Mouse (Mus musculus) stomach, postnatal 0 days (tissue): ENCODE data around the gene Efna5. TPM values are rescaled to one million over a fixed set of nuclear protein-coding genes. Genes with fewer than 3 reads are reported as not detected.

Source experiments
- ATAC-seq: fragments of 200-750 bp; cut with Nextera tagmentation; 2 replicates; pipeline ENCODE4 v1.8.0; 2017; ENCODE audit not compliant: low FRiP score, low TSS enrichment
- DNase-seq: peaks from one replicate; pipeline ENCODE4 v3.0.0-alpha.2; 2016; ENCODE audit warnings: low spot score
- H3K27ac ChIP-seq: fragments of 300-500 bp; sonication (generic); replicated peaks from 2 replicates; pipeline ENCODE4 v1.5.1; 2014; ENCODE audit warnings: mild to moderate bottlenecking, control low read depth
- H3K27me3 ChIP-seq: fragments of 300-500 bp; sonication (generic); 2 replicates; pipeline ENCODE4 v1.6.1; 2014; ENCODE audit warnings: low read length; ENCODE audit not compliant: control insufficient read depth, insufficient read depth
- H3K36me3 ChIP-seq: fragments of 300-500 bp; sonication (generic); 2 replicates; pipeline ENCODE4 v1.6.1; 2014; ENCODE audit warnings: low read length, mixed read lengths; ENCODE audit not compliant: control insufficient read depth, insufficient read depth
- H3K4me1 ChIP-seq: fragments of 300-500 bp; sonication (generic); replicated peaks from 2 replicates; pipeline ENCODE4 v1.6.1; 2014; ENCODE audit warnings: antibody characterized with exemption; ENCODE audit not compliant: control insufficient read depth, insufficient read depth
- H3K4me2 ChIP-seq: fragments of 300-500 bp; sonication (generic); replicated peaks from 2 replicates; pipeline ENCODE4 v1.6.1; 2014; ENCODE audit warnings: low read depth, mild to moderate bottlenecking, control low read depth, moderate library complexity
- H3K4me3 ChIP-seq: fragments of 300-500 bp; sonication (generic); 2 replicates; pipeline ENCODE4 v1.5.1; 2014; ENCODE audit warnings: low read depth, low read length, control low read depth
- H3K9ac ChIP-seq: fragments of 300-500 bp; sonication (generic); 2 replicates; pipeline ENCODE4 v1.6.1; 2014; ENCODE audit warnings: mild to moderate bottlenecking, low read length, control low read depth, mixed read lengths
- H3K9me3 ChIP-seq: fragments of 300-500 bp; sonication (generic); 2 replicates; pipeline ENCODE4 v1.6.1; 2016; ENCODE audit warnings: low read length; ENCODE audit not compliant: control insufficient read depth
- CTCF ChIP-seq: IDR thresholded peaks from 2 replicates; pipeline ENCODE4 v1.5.1; 2016; ENCODE audit warnings: antibody characterized with exemption, low read depth, mild to moderate bottlenecking, moderate library complexity
- EP300 ChIP-seq: optimal IDR thresholded peaks from 2 replicates; pipeline ENCODE3; 2016; ENCODE audit warnings: antibody characterized with exemption
- WGBS: fragments of 180-500 bp; shearing (Covaris S2); extraction: QIAGEN DNeasy Blood & Tissue Kit; methylation state at CpG from one replicate; pipeline ENCODE4 v1.1.7; 2014; 5-methylcytosine and 5-hydroxymethylcytosine counted together
- polyA plus RNA-seq: library from polyadenylated mRNA; unstranded; fragments of >200 nt; fragmentation: Nextera tagmentation; extraction: Ambion mirVana; gene quantifications from 2 replicates; pipeline ENCODE4 v1.2.1, GENCODE M21; 2015

Efna5 gene
- polyA plus RNA-seq, 1 experiment from 2014 or later = 23.9 TPM

DNA sequence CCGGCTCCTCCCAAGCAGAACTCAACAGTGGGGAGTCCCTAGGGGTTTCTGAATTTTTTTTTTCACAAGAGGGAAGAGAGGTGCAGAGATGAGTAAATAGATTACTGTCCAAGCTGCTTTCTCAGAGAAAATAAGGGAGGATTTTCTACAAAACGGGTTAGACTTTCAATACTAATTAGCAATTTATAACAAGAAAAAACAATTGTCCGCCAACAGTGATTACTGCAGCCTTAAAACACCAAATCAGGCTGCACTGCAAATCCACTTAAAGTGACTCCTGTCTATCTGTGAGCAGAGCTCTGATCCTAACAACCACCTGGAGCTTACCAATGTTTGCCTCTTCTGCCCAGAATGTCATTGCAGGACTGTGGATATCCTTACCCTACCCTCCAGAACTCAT lies 18.1 kb downstream of the Efna5 start:
- H3K27me3 ChIP-seq = no peaks in the 10 kb centered on the region
- TF ChIP-seq CTCF (no peak), EP300 (no peak)
- no peaks in the 10 kb centered on the region for H3K36me3 ChIP-seq
- H3K4me1 ChIP-seq = 0 out of 2 replicates have a peak, but pooled peaks cover 3% of the 10 kb centered on the region
- H3K4me3 ChIP-seq = no peak overlapping the region
- no peak overlapping the region; the same call in 1 of the 2 replicates for H3K27ac ChIP-seq
- H3K9me3 ChIP-seq = no peaks in the 10 kb centered on the region
- H3K4me2 ChIP-seq = peak overlapping the region; percentile 45; the same call in 1 of the 2 replicates
- ATAC-seq (no peak), DNase-seq (no peak)
- WGBS = 45% methylated on average over 3 of the region's 3 CpGs
- no peak overlapping the region; the same call in 1 of the 2 replicates for H3K9ac ChIP-seq

DNA sequence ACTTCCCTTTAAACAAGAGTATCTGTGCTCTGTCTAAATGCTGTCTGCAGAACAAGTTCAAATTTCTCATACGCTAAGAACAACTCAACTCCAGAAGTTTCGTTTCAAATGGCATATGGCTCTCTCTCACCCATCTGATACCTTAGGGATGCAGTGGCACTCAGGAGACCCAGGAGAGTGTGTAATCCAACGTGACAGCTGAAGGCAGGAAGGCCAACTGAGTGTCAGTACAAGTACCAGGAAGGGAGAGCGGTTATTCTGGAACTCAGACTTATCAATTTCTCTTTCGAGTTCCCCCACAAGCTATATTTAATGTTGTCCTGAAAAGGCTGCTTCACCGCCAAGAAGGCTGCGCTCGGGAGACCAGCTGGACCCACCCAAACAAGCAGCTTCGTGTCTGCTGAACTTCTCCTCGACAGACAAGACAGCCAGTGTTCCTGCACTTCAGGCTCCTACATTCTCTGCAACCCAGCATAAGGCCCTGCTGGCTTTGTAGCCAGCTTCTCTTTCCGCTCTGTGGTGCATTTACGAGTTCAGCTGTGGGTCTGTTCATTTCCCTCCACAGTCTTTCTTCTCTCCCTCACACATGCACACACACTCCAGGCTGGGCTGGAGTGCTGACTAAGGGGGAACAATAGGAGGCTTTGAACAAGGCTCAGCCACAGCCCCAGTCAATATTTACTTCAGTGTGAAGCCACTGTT lies 18.7 kb downstream of the Efna5 start:
- Histone ChIP-seq H3K9me3 (no peaks in the 10 kb centered on the region), H3K9ac (peak overlapping the region; percentile 18; the same call in 1 of the 2 replicates), H3K4me1 (0 out of 2 replicates have a peak, but pooled peaks cover 3% of the 10 kb centered on the region), H3K27me3 (no peaks in the 10 kb centered on the region), H3K36me3 (no peaks in the 10 kb centered on the region), H3K4me3 (peak overlapping the region; percentile 18; the same call in 1 of the 2 replicates), H3K4me2 (peak overlapping the region; percentile 45), H3K27ac (peak overlapping the region; percentile 78)
- WGBS = 8% methylated on average over 12 of the region's 12 CpGs
- ATAC-seq (peak; percentile 90), DNase-seq (peak; percentile 49)
- TF ChIP-seq EP300 (no peak), CTCF (no peak)

DNA sequence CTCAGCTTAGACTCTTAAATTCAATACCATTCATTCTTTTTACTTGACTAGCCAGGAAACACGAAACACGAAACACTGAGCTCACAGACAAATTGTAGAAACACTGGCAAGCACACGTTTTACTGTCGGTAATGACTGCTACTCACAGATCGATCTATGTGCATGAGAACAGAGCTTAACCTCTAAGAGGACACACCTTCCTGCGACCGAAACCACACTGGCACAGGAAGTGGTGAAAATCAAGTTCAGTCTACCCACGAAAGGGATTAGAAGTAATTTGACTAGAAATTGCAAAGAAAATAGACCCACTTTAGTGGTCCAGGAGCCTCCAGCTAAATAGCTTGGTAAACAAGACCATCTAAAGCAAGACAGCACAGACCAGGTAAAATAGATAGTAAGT lies 23.8 kb downstream of the Efna5 start:
- 59% methylated on average over 8 of the region's 8 CpGs for WGBS
- 0 out of 2 replicates have a peak, but pooled peaks cover 6% of the 10 kb centered on the region for H3K4me1 ChIP-seq
- H3K9me3 ChIP-seq = no peaks in the 10 kb centered on the region
- H3K27ac ChIP-seq = no peak overlapping the region
- TF ChIP-seq EP300 (no peak), CTCF (no peak)
- ATAC-seq = no peak
- DNase-seq = no peak
- no peak overlapping the region for H3K9ac ChIP-seq
- H3K4me3 ChIP-seq = no peak overlapping the region
- no peaks in the 10 kb centered on the region for H3K27me3 ChIP-seq
- no peak overlapping the region for H3K4me2 ChIP-seq
- H3K36me3 ChIP-seq = no peaks in the 10 kb centered on the region

DNA sequence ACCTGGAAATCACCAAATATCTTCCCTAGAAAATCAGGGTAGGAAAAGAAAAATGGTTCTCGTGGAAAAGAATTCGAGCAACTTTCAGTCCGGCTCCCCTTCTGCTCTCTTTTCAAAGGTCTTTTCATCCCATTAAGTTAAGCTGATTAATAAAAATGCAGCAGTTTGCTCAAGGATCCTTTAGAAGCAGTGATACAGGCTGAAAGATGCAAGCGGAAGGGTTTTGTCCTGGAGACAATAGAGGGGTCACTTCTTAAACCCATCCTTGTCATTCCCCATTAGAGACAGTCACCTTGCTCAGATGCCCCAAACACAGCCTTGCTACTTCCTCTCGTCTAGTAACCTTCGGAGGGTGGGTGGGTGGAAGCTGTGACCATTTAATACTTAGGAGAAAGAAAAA lies 27.4 kb downstream of the Efna5 start:
- DNase-seq = no peak
- Histone ChIP-seq H3K36me3 (no peaks in the 10 kb centered on the region), H3K27ac (no peak overlapping the region), H3K4me3 (no peak overlapping the region), H3K9me3 (no peaks in the 10 kb centered on the region), H3K4me2 (no peak overlapping the region), H3K9ac (no peak overlapping the region), H3K4me1 (0 out of 2 replicates have a peak, but pooled peaks cover 3% of the 10 kb centered on the region), H3K27me3 (no peaks in the 10 kb centered on the region)
- WGBS = 46% methylated on average over 6 of the region's 6 CpGs
- TF ChIP-seq EP300 (no peak), CTCF (no peak)
- no peak for ATAC-seq

DNA sequence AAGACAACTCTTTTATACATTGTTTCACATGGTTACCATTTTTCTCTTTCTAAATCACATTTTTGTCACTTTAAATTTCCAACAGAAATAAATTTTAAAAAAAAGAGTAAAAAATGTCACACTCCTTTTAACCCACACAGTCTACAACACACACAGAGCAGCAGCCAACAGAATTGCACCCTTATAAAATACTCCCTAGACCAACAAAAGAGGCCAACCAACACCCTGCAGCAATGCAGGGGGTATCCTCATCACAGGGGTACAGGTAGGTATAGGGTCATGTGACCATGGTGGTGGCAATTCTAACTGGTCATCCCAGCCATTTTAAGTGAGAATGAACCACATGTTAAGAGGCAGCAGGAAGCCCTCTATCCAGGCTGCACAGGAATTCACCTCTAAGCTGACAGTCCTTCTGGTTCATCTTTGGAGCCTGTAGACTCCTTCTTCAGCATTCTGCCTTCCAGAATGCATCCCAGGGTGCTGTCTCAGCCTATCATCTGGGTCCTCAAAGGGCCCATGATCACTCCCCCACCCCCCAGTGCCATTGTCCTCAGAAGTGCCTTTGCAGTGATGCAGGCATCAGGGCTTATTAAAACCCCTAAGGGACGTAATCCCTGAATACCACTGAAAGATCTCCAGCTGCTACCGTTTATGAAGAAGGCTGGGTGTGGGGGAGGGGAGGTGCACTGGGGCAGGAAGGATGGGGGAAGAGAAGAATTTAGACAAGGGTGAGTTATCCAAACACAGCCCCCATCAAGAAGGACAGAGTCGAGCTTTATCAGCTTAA lies 28.1 kb downstream of the Efna5 start:
- DNase-seq (no peak), ATAC-seq (no peak)
- no peak overlapping the region for H3K4me3 ChIP-seq
- WGBS = 19% methylated on average over 3 of the region's 3 CpGs
- H3K27me3 ChIP-seq = no peaks in the 10 kb centered on the region
- H3K9me3 ChIP-seq = no peaks in the 10 kb centered on the region
- H3K4me1 ChIP-seq = 0 out of 2 replicates have a peak, but pooled peaks cover 3% of the 10 kb centered on the region
- H3K27ac ChIP-seq = no peak overlapping the region
- H3K4me2 ChIP-seq = no peak overlapping the region
- no peak overlapping the region for H3K9ac ChIP-seq
- no peak for TF ChIP-seq CTCF
- no peak for TF ChIP-seq EP300
- no peaks in the 10 kb centered on the region for H3K36me3 ChIP-seq

- no peaks in the 10 kb centered on the region for H3K36me3 ChIP-seq
- TF ChIP-seq EP300 = no peak
- no peak for ATAC-seq
- no peak for DNase-seq
- H3K9ac ChIP-seq = no peak overlapping the region
- no peaks in the 10 kb centered on the region for H3K9me3 ChIP-seq
- H3K27ac ChIP-seq = no peak overlapping the region
- H3K4me2 ChIP-seq = no peak overlapping the region
- H3K27me3 ChIP-seq = no peaks in the 10 kb centered on the region
- 0 out of 2 replicates have a peak, but pooled peaks cover 3% of the 10 kb centered on the region for H3K4me1 ChIP-seq
- 40% methylated on average over 7 of the region's 7 CpGs for WGBS
- H3K4me3 ChIP-seq = no peak overlapping the region
Observed at GRCm38 (mm10) chr17:62851268-62851667, 29.8 kb downstream of the Efna5 start.
